Mouse (Mus musculus): ENCODE data around the gene Rnf148. TPM values are rescaled to one million over a fixed set of nuclear protein-coding genes. Genes with fewer than 3 reads are reported as not detected.

Gene Rnf148
- polyA plus RNA-seq, 1 experiment from 2014 or later: 0.32 TPM

- no peaks in the 10 kb centered on the region for H3K4me1 ChIP-seq (ENCODE audit: control insufficient read depth, insufficient read depth, low read length)
- H3K4me2 ChIP-seq (ENCODE audit: low read depth, low read length): no peak overlapping the region
- H3K4me3 ChIP-seq (ENCODE audit: low read depth, low read length): no peak overlapping the region
- no peak overlapping the region for H3K9ac ChIP-seq (replicated peaks; ENCODE audit: low read depth, low read length)
- no peaks in the 10 kb centered on the region for H3K9me3 ChIP-seq (ENCODE audit: control insufficient read depth, low read length)
- H3K27me3 ChIP-seq (ENCODE audit: control insufficient read depth, insufficient read depth, low read length): no peaks in the 10 kb centered on the region
- 4% methylated on average over 4 of the region's 4 CpGs for WGBS
- H3K36me3 ChIP-seq (ENCODE audit: control insufficient read depth, insufficient read depth, low read length): no peaks in the 10 kb centered on the region
- ATAC-seq (ENCODE audit: low read depth): no peak
- no peak overlapping the region for H3K27ac ChIP-seq (ENCODE audit: low read depth, low read length)
Observed at GRCm38 (mm10) chr6:23630465-23630864, 24.5 kb downstream of the Rnf148 start.

Other genes starting within 250 kb of the Rnf148 start
- not detected in 2 replicates for gene Rnf133, start 4.8 kb downstream of the Rnf148 start, polyA plus RNA-seq (2014; fragmentation: Nextera tagmentation; extraction: Ambion mirVana)
- 11.8 and 14.2 TPM in 2 replicates for gene Cadps2, start 184.3 kb upstream of the Rnf148 start, polyA plus RNA-seq (2014; fragmentation: Nextera tagmentation; extraction: Ambion mirVana)